Mouse (Mus musculus) brain, adult 2 months (tissue): ENCODE measurements around the gene Grifin.
A peak's percentile ranks its signal among the peaks of the same experiment; 100 is the strongest.

ENCODE experiments used
- DNase-seq: peaks from one replicate; pipeline ENCODE4 v3.0.0; 2011; ENCODE audit warnings: low read depth, low spot score

The Grifin gene

DNA sequence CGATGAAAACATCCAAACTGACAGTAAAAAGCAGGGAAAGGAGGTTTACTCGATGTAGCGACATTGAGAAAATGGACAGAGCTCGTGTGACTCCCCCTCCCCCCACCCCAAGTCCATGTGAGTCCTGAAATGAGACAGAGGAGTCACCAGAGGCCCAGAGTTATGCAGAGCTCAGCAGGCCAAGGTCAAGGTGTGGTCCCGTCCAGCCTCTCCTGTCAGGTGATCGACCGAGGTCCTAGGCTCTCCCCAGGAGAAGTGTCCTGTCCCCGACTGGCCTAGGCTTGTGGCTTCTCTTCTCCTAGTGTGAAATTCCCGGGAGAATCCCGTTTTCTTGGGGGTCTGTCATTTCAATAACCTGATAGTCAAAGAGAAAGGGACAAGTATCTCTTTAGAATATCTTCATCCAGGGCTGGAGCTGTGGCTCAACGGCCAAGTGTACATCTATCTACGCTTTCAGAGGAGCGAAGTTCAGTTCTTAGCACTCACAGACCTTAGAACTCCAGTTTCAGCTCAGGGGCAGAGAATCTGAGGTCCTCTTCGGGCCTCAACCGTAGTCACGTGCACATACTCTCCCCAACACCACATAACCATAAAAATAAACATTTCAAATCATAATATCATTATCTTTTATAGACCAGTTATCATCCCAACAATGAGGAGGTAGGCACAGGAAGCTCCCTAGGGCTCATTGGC is 24.4 kb upstream of the Grifin start:
- DNase-seq, result no peak

DNA sequence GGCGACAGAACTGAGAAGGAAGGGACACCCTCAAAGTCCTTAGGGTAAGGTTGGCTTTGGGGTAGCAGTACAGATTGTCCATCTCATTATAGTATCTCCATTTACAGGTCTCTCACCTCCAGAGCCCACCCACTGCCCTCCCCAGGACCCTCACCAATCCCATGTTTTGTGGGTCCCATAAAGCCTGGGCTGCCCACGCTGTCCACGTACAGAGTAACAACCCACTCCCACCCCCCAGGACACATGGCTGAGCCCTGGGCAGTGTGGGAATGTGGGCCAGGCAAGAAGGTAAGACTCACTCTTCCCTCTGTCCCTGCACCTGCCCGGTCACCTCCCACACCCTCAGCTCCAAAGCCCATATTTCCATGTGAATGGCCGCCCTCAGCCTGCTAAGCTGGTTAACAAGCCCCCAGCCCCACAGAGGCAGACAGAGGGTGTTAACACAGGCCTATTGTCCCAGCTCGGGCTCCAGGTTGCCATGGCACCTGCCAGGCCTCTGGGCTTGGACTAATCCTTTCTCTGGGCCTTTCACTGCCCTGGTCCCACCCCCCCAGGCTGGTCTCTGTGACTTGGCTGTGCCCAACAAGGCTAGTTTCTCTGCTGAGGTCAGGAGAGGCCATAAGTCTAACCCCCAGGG is 19.0 kb upstream of the Grifin start:
- DNase-seq, result no peak

DNA sequence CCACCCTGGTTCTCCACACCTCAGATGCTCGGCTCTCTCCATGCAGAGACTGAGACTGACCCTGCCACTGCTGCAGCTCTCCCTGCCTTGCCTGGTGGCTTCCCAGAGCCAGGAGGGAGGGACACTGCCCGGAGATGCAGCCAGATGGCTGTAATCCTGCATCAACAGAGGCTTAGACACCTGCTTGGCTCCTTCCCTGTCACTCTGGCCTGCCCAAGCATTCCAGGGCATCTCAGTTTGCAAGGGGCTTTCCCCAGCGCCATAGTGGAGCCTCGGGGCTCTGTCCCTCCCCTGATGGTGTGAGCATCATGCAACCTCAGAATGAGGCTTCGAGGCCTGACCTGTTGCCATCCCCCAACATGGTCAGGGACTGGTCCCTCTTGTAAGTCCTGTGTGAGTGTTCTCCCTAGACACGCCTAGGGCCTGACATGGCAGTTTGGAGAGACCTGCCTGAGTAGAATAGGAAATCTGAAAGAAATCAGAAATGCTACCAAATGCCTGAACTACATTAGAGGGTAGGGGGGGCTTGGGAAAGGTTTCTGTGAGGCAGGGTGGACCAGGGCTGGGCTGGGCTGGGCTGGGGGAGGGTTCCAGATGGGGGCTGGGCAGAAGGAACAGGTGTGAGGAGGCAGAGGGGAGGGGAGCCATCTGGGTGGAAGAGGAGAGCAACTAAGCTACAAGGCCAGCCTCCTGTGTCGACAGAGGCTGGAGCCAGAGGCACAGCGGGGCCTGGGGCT is 18.3 kb upstream of the Grifin start:
- DNase-seq, result no peak

DNA sequence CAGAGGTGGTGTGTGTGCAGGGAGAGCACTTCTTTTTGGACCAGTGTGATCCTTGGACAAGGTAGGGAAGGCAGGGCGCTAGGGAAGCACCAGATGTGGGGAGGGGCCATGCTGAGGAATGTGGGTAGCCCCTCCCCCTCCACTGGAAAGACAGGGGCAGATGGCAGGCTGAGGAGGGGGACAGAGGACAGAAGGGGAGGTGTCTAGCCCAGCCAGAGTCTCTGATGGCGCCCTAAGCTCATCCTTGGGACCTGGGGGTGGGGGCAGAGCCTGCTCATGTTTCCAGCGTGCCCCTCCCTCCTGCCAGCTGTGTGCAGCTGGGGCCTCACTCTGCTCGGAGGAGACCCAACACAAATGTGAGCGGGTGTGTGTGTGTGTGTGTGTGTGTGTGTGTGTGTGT is 16.7 kb upstream of the Grifin start:
- DNase-seq, result no peak

DNA sequence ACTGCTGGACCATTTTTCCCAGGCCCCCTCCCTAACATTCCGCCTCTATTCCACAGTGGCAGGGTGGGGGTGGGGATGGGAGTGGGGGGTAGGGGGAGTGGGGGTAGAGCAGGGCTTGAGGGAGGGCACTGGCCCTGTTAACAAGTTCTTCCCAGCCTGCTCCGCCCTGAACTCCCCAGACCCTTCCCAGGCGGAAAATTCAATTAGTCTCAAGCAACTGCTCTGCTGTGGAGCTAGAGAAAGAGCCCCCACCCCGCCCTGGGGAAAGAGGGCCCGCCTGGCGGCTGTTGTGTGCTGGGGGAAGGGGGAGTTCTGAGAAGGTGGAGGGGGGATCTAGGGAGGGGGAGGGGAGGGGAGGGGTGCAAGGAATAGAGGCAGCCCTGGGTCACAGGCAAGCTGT is 14.9 kb upstream of the Grifin start:
- DNase-seq, result no peak

DNA sequence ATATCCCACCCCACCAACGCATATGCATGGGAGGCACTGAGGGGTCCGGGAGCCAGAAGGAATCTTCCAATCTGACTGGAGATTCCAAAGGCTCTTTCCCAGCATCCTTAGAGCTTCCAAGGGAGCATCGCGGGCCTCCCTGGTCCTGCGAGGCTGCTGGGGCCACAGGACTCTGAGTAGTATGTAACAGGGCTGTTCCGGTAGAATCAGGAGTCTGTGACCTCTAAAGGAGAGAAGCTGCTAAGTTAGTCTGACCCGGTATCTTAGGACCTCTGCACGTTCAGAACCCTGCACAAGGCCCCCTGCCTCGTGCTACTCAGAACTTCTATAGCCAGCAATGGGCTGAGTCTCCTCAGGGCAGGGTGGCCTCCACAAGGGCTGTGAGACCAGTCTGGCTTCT is 14.3 kb upstream of the Grifin start:
- no peak for DNase-seq

DNA sequence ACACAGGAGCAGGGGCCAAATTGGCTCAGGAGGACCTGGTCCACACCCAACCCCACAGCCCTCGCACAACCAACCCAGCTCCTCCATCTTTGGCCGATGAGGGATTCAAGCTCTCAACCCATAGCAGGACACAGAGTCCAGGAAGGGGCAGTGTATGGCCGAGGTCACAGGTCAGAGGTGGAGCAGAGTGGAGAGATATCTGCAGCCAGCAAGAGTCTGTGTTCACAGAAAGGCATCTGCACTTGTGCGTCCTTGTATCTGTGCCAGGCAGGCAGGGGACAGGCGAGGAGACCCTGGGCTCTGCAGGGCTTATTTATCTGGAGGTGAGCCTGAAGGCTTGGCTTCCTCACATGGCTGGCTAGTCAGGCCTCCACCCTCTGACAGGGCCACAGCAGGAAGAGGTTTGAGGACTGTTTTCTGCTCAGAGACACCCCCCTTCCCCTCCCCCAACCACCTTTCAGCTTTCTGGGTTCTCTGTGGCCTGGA is 10.6 kb upstream of the Grifin start:
- DNase-seq, result no peak

DNA sequence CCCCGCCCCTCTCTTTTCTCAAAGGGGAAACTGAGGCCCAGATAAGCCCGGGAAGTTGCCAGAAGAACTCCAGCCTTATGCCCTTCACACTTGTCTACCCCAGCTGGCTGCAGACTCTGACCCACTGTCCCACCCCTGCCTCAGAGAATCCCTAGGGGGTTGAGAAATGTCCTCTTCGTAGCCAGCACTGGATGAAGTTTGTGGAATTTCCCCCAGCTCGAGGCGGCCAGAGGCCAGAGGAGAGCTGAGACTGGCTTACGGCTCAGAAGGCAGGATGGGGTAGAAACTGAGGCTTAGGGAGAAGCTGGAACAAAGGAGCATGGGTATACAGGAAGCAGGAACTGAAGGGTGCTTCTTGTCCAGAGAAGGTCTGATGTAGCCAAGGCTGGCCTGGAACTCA is 7.7 kb upstream of the Grifin start:
- DNase-seq, result no peak

DNA sequence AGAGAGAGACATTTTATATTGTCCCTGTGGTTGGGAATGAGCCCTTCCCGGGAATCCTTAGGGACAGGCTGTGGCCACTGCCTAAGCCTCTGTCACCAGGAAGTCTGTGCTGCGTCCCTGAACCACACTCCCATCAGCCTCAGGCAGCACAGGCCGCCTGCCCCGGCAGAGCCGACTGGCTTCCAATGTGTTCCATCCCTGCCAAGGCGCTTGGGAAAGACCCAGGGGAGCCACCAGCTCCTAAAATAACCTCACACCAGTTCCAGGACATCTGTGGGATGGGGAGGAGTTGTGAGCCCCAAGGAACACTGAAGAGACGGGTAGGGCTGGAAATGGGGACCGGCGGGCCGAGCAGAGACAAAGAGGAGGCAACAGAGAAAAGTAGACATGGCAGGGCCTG is 6.8 kb upstream of the Grifin start:
- peak; percentile 45 for DNase-seq

DNA sequence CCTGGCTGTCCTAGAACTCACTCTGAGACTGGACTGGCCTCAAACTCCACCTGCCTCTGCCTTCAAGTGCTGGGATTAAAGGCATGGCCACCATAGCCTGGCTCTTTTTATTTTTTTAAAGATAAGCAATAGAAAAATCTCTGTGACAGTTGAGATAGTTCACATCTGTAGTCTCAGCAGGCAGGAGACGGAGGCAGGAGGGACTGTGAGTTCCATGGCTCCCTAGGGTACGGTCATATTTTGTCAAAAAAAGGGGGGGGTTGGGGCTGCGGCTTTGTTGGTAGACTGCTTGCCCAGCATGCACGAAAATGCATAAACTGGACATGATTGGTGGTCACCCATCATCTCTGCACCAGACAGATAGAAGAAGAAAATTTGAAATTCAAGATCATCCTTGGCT is 6.3 kb upstream of the Grifin start:
- no peak for DNase-seq

DNA sequence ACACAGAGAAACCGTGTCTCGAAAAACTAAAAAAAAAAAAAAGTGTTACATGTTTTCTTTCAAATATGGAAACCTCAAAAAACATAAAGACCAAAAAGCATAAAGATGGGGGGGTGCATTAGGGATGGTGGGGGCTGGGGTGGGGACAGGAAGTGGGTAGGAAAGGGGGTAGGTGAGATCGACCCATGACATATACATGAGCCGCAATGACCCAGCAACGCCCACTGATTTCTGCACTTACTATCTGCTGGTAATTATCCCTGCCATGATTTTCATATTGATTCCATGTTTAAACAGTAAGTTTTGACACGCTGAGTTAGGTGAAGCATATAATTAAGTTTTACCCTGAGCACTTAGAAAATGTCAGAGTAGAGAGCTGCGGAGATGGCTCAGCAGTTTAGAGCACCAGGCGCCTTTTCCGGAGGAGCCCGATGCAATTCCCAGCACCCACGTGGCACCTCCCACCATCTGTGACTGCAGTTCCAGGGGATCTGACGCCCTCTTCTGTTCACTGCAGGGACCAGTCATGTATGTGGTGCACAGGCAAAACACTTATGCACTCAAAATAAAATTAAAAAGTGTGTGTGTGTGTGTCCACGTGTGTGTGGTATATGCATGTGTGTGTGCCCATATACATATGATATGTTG is 5.5 kb upstream of the Grifin start:
- peak; percentile 71 for DNase-seq

DNA sequence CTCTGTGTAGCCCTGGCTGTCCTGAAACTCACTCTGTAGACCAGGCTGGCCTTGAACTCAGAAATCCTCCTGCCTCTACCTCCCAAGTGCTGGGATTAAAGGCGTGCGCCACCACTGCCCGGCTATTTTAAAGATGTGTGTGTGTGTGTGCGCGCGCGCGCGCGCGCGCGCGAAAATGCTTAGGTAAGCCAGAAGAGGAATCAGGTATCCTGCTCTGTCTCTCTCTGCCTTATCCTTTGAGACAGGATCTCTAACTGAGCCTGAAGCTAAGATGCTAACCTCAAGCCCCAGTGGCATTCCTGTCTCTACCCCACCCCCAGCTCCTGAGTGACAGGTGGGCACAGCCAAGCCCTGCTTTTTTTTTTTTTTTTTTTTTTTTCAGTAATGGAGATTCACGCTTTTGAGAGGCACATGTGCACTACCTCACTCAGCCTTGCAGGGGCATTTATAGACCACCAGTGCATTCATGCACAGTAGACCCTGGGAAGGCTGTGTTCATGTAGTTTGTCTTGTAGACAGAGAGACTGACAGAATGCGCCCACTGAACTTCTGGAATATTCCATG is 4.2 kb upstream of the Grifin start:
- no peak for DNase-seq

DNA sequence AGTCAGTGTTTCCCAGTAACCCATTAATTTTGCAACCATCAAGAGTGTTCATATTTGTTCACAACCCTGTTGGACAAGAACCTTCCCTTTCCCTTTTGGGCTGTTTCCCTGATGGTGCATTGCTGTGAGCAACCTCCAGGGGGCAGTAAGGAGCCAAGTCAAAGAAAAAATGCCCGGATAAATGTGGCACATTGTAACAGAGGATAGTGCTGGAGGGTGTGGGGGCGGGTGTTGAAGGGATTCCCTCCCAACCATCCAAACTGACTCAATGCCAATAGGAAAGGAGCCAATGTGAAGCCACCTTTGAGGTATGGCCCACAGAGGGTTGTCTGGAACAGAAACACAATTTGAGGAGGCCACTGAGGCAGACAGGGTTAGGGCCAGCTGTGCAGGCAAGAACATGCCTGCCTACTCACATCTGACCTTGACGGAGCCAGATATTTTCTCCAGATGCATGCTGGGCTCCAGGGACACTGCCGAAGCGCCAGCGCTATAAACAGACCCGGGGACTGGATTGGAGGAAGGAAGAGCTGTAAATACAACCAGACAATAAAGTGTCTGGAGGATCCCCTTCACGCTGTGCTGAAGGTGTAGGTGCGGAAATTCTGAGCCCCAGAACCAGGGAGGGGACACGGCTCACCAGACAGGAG is 3.6 kb upstream of the Grifin start:
- DNase-seq, result peak; percentile 68

DNA sequence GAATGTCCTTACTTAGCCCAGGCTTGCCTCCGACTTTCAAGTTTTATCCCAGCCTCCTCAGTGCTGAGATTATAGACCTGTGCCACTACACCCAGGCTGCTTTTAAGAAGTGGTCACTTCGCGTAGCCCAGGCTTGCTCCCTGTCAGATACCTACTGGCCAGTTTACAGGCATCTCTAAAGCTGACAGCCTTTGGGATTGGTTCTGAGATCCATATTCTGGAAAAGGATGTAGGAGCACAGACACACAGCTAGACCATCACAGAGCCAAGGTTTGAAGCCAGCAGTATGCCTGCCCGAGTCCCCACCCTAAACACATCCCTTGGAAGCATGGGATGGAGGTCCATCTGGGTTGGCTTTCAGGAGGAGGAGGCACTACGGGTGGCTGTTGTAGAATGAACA is 2.9 kb upstream of the Grifin start:
- DNase-seq, result no peak

DNA sequence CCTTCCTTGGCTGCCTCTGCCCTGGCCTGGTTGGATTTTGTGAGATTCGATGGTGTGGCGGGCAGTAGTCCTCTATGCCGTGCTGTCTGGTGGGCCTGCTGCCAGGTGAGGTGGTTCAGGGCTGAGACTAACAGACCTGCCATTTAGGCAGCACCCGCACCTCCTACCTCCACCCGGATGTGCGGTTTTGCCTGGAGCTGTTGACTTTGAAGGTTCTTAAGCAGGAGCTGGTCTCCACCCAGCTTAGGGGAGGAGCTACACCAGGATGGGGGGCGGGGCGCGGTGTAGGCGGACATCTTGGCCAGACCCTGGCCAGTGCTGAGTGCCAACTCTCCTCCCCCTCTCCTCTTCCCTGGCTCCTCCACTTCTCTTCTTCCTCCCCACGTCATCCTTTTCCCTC is 2.5 kb upstream of the Grifin start:
- DNase-seq, result peak; percentile 20

DNA sequence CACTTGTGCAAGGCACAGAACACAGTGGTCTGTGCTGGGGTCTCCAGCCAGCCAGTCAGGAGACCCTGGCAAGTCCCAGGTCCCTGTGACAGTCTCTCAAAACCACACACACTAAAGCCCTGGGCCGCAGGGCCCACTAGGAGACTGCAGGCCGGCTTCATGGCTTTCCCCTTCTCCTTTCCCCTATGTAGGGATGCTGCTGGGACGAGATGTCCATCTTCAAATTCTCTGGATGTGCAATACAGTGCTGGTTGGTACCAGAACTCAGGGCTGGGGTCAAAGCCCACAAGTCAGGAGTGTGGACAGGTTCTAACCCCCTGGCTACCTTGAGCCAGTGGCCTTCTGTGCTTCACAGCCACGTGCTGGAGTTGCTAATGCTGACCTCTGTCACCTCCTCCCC is 1.4 kb upstream of the Grifin start:
- no peak for DNase-seq

DNA sequence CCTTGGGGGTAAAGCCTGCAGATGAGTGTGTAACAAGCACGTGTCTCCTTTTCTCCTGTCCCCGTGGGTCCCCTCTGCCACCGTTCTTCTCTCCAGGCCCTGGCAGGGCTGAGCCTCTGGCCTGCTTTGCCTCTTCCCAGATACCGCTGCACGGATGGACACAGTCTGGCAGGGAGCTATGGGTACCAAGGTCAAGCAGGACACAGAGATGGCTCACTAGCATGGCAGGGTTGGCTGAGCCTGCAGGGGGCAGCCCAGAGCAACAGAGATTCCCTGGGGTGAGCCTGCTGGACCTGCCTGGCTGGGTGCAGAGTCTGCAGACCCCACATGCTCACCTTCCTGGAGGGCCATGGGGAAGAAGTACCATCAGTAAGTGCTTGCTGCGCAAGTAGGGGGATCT is 985 bp upstream of the Grifin start:
- DNase-seq, result peak; percentile 20

DNA sequence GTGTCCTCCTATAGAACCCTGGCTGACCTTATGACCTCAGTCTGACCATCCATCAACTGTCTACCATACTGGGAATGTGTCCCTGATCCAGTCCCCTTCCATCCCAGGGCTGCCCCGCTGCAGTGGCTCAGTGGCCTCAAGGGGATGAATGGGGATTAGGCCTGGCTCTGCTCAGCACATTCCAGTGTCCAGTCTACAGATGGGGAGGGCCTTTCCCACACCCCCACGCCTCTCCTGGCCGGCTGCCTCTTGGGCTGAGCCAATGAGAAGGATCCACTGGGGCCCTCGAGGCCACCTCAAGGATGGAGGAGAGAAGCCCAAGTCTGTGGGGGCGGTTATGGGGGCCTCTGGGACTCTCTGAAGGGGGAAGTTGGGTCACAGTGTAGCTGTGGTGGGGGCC is 580 bp upstream of the Grifin start:
- DNase-seq, result no peak

DNA sequence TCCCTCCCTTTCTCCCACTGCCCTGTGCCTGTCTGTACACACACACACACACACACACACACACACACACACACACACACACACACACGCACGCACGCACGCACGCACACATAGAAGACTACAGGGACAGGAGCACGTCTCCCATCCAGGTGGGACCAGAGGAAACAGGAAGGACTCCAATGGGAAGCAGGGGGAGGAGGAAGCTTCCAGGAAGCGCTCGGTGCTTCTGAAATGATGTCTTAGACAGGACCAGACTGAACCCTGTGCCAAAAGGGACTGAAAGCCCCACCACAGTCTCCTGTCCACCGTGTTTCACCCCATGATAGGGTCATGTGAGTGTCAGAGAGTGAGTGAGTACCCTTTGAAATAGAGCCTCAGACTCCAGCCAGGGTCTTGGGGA is 2.3 kb downstream of the Grifin start:
- DNase-seq, result no peak

DNA sequence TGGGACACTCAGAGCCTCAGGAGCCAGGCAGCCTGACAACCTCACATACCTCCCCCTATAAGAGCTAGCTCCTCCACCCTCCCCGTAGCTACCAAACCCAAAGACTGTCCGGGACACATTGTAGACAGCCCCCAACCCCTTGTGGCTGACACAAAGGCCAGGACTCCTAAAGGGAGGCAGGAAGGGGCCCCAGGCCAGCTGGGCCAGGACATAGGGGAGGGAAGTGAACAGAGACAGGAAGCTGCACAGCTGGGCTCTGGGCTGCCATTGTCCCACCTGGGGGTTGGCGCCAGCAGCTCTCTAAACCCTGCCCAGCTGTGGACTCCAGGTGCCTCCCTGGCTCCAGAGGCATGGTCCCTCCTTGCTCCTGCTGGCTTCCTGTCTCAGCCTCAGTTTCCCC is 8.0 kb downstream of the Grifin start:
- DNase-seq, result no peak

DNA sequence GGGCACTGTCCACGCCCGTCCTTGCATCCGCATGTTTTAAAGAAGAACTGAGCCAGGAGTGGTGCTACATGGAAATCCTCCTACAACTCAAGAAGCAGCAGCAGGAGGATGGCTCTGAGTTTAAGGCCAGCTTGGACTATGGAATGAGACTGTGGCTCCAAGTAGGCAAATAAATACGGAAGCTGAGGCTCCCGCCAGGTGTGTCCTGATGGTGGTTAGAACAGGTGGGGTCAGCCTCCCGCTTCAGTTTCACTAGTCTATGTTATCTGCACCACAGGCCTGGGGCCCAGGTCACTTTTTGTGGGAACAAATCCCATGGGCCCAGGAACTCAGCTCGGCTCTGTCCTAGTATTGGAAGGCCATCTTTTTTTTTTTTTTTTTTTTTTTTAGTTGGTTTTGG is 11.2 kb downstream of the Grifin start:
- DNase-seq, result no peak
